Mouse (Mus musculus) olfactory bulb, adult 2 months (tissue): ENCODE results near the gene Unc5cl. TPM values are rescaled to one million over a fixed set of nuclear protein-coding genes. Genes with fewer than 3 reads are reported as not detected.

Experiments
- H3K27ac ChIP-seq: fragments of 200-500 bp; 2 replicates; pipeline ENCODE4 v1.5.1; 2012; ENCODE audit warnings: low read depth, low read length; ENCODE audit not compliant: insufficient read depth
- H3K4me1 ChIP-seq: fragments of 200-500 bp; 2 replicates; pipeline ENCODE4 v1.6.1; 2012; ENCODE audit warnings: low read length; ENCODE audit not compliant: control insufficient read depth, insufficient read depth
- H3K4me3 ChIP-seq: fragments of 200-500 bp; 2 replicates; pipeline ENCODE4 v1.5.1; 2012; ENCODE audit warnings: mild to moderate bottlenecking, low read depth, low read length, moderate library complexity; ENCODE audit not compliant: insufficient read depth
- CTCF ChIP-seq: fragments of 200-500 bp; IDR thresholded peaks from 2 replicates; pipeline ENCODE4 v1.5.1; 2012; ENCODE audit warnings: low read depth, mild to moderate bottlenecking, low read length, moderate library complexity; ENCODE audit not compliant: insufficient read depth
- POLR2A ChIP-seq: fragments of 200-500 bp; IDR thresholded peaks from 2 replicates; pipeline ENCODE4 v1.6.1; 2012; ENCODE audit warnings: mild to moderate bottlenecking, low read depth, low read length, moderate library complexity; ENCODE audit not compliant: insufficient read depth
- WGBS: fragments of 180-500 bp; shearing (Covaris S2); methylation state at CpG from one replicate; pipeline ENCODE4 v1.1.7; 2018; 5-methylcytosine and 5-hydroxymethylcytosine counted together
- polyA plus RNA-seq: library from polyadenylated mRNA; stranded (reverse); fragments of >200 nt; gene quantifications from 2 replicates; pipeline ENCODE4 v1.2.4, GENCODE M21; 2012; ENCODE audit warnings: low replicate concordance; ENCODE audit not compliant: missing spikeins, insufficient read depth, insufficient read length

The Unc5cl gene
- polyA plus RNA-seq, 1 experiment, result not detected

GRCm38 (mm10) chr17:48509596-48509995, 54.9 kb downstream of the Unc5cl start:
- peaks cover 15% of the 10 kb centered on the region for H3K4me1 ChIP-seq
- no peak for TF ChIP-seq POLR2A
- TF ChIP-seq CTCF, result no peak
- no peak overlapping the region for H3K27ac ChIP-seq
- WGBS, result 84% methylated on average over 4 of the region's 4 CpGs
- H3K4me3 ChIP-seq, result no peak overlapping the region

GRCm38 (mm10) chr17:48512614-48513281, 58.0 kb downstream of the Unc5cl start:
- 52% methylated on average over 18 of the region's 18 CpGs for WGBS
- no peak overlapping the region for H3K27ac ChIP-seq
- TF ChIP-seq CTCF (no peak), POLR2A (no peak)
- peaks cover 9% of the 10 kb centered on the region for H3K4me1 ChIP-seq
- H3K4me3 ChIP-seq, result no peak overlapping the region

GRCm38 (mm10) chr17:48514613-48515012, 59.9 kb downstream of the Unc5cl start:
- H3K4me1 ChIP-seq, result peaks cover 9% of the 10 kb centered on the region
- 56% methylated on average over 4 of the region's 4 CpGs for WGBS
- TF ChIP-seq CTCF, result no peak
- no peak for TF ChIP-seq POLR2A
- no peak overlapping the region for H3K27ac ChIP-seq
- no peak overlapping the region for H3K4me3 ChIP-seq

GRCm38 (mm10) chr17:48519046-48519445, 64.3 kb downstream of the Unc5cl start:
- WGBS, result 79% methylated on average over 7 of the region's 7 CpGs
- no peak overlapping the region for H3K27ac ChIP-seq
- TF ChIP-seq POLR2A (no peak), CTCF (no peak)
- peaks cover 4% of the 10 kb centered on the region; the same call in 1 of the 2 replicates for H3K4me1 ChIP-seq
- no peak overlapping the region for H3K4me3 ChIP-seq

GRCm38 (mm10) chr17:48520352-48520751, 65.7 kb downstream of the Unc5cl start:
- TF ChIP-seq CTCF (no peak), POLR2A (no peak)
- no peaks in the 10 kb centered on the region for H3K4me1 ChIP-seq
- no peak overlapping the region for H3K27ac ChIP-seq
- no peak overlapping the region for H3K4me3 ChIP-seq
- WGBS, result 95% methylated on average over 3 of the region's 3 CpGs

GRCm38 (mm10) chr17:48523056-48523455, 68.4 kb downstream of the Unc5cl start:
- TF ChIP-seq POLR2A, result no peak
- TF ChIP-seq CTCF, result no peak
- Histone ChIP-seq H3K27ac (no peak overlapping the region), H3K4me1 (no peaks in the 10 kb centered on the region), H3K4me3 (no peak overlapping the region)
- 80% methylated on average over 2 of the region's 2 CpGs for WGBS

- WGBS, result 41% methylated on average over 14 of the region's 14 CpGs
- no peak overlapping the region for H3K4me3 ChIP-seq
- peaks cover 10% of the 10 kb centered on the region for H3K4me1 ChIP-seq
- H3K27ac ChIP-seq, result no peak overlapping the region
- TF ChIP-seq CTCF, result no peak
- TF ChIP-seq POLR2A, result no peak
These were observed 79.4 kb downstream of the Unc5cl start for GRCm38 (mm10) chr17:48533844-48534705.

- TF ChIP-seq CTCF (no peak), POLR2A (no peak)
- H3K4me1 ChIP-seq, result peaks cover 30% of the 10 kb centered on the region
- H3K4me3 ChIP-seq, result no peak overlapping the region
- H3K27ac ChIP-seq, result no peak overlapping the region
- WGBS, result 89% methylated on average over 5 of the region's 5 CpGs
These were observed 83.6 kb downstream of the Unc5cl start for GRCm38 (mm10) chr17:48538328-48538727.

GRCm38 (mm10) chr17:48539326-48539725, 84.6 kb downstream of the Unc5cl start:
- 36% methylated on average over 17 of the region's 17 CpGs for WGBS
- TF ChIP-seq POLR2A, result no peak
- no peak for TF ChIP-seq CTCF
- Histone ChIP-seq H3K4me1 (peaks cover 30% of the 10 kb centered on the region), H3K27ac (peak overlapping the region; percentile 43; the same call in 1 of the 2 replicates), H3K4me3 (no peak overlapping the region)
